Comparison of ENCODE assay signal across 8 mouse cellular contexts in genomic region chrX:159626907-159627587, GRCm38 (mm10). TPM values are rescaled to one million over a fixed set of nuclear protein-coding genes. Genes with fewer than 3 reads are reported as not detected.
A peak's percentile ranks its signal among the peaks of the same experiment; 100 is the strongest.
DNase-seq lines count a peak whose midpoint lies in the region; ATAC-seq lines count a peak whose summit lies in the region.

Sh3kbp1 (plus strand) TSS chrX:159627272.

- peak; percentile 83 for DNase-seq in adrenal gland, adult 2 months
- DNase-seq in embryo, embryonic 11 days: peak; percentile 85
- DNase-seq in gastrocnemius, postnatal 25 days: peak; percentile 71
- peak; percentile 22 to 50 for DNase-seq in left cerebral cortex, postnatal 14 days (ENCODE audit: low spot score in 2 of 2)
- DNase-seq in right cerebral cortex, postnatal 25 days: peak; percentile 57
- peak; percentile 72 to 74 for DNase-seq in urinary bladder, postnatal 4 days (ENCODE audit: low spot score in 2 of 2)

- intact Hi-C loops in left cerebral cortex, postnatal 14 days (cut with DNase I): loop anchor here (2.0 to 10.0 kb wide), 5 partner anchors 128 to 488 kb away; no protein-coding TSS in a partner anchor

- peak; percentile 55 for ATAC-seq in inflammation-experienced regulatory T-cells, adult 6 months
- peak; percentile 73 for ATAC-seq in megakaryocyte progenitor cell, adult 5-6 weeks (replicated peaks; ENCODE audit: poor library complexity)

RNA-seq across cellular contexts. Expression of gene Sh3kbp1, which starts in this region (rescaled TPM):
- 10 to 100 TPM; 28.9 to 34.7 TPM for total RNA-seq in adrenal gland, adult 2 months (2021)
- polyA plus RNA-seq in adrenal gland, adult 2 months (2012; rRNA removed): 5.7 and 6.5 TPM in 2 replicates
- 10 to 100 TPM; 23.7 to 36.2 TPM for total RNA-seq in gastrocnemius, postnatal 25 days (2021)
- 100 to 1,000 TPM; 240 to 325 (median 290) TPM for polyA plus RNA-seq in inflammation-experienced regulatory T-cells, adult 6 months (2017; shearing (Covaris generic))
- total RNA-seq in left cerebral cortex, postnatal 14 days (2021): 10 to 100 TPM; 49.4 to 59.4 TPM
- total RNA-seq in megakaryocyte progenitor cell, adult 5-6 weeks (2015): 92.6 and 99.8 TPM in 2 replicates
- 105 and 107 TPM in 2 replicates for total RNA-seq in megakaryocyte progenitor cell, adult 5-6 weeks (2017)

Comparison
In these comparisons a context has a peak if more than half of its experiments do, and no peak if none do; other contexts are left out.
1. Peak in every context shown above with its lines: DNase-seq and ATAC-seq.
2. RNA of gene Sh3kbp1 (polyA plus RNA-seq): 240 to 325 TPM in inflammation-experienced regulatory T-cells, adult 6 months; 5.7 to 6.5 TPM in adrenal gland, adult 2 months; every median in the first group is over 10 times any median in the second.